Mouse (Mus musculus): Measurements from ENCODE around the gene Camta1. TPM values are rescaled to one million over a fixed set of nuclear protein-coding genes. Genes with fewer than 3 reads are reported as not detected.

Gene Camta1
- polyA plus RNA-seq, 2 experiments = 7.3 to 32.8 TPM

- DNase-seq (ENCODE audit: low read depth in 3 of 3, low spot score in 3 of 3) (peak in 1 of 3 experiments; percentile 6), ATAC-seq (ENCODE audit: insufficient read depth) (no peak)
- Histone ChIP-seq H3K4me1 (replicated peaks; ENCODE audit: control insufficient read depth in 2 of 2, insufficient read depth in 2 of 2, low read length in 1 of 2) (no peaks in the 10 kb centered on the region), H3K27me3 (ENCODE audit: control insufficient read depth, insufficient read depth, low read length) (no peaks in the 10 kb centered on the region), H3K36me3 (replicated peaks; ENCODE audit: control insufficient read depth, insufficient read depth, low read depth) (no peaks in the 10 kb centered on the region), H3K4me2 (ENCODE audit: low read depth) (no peak overlapping the region), H3K27ac (no peak overlapping the region), H3K9me3 (ENCODE audit: control insufficient read depth, low read length) (no peaks in the 10 kb centered on the region), H3K4me3 (ENCODE audit: insufficient read depth in 1 of 2, low read depth in 2 of 2, low read length in 2 of 2) (no peak overlapping the region), H3K9ac (replicated peaks) (no peak overlapping the region)
- TF ChIP-seq EP300 (IDR thresholded peaks at IDR 0.05; ENCODE audit: low read depth) (no peak), CTCF (IDR thresholded peaks at IDR 0.05; ENCODE audit: low read depth) (peak; percentile 89)
- WGBS (ENCODE audit: insufficient replicate concordance) = 33% methylated on average over 23 of the region's 23 CpGs
Observed at GRCm38 (mm10) chr4:151334951-151335742, 526.5 kb downstream of the Camta1 start.

- Histone ChIP-seq H3K4me1 (replicated peaks; ENCODE audit: control insufficient read depth in 2 of 2, insufficient read depth in 2 of 2, low read length in 1 of 2) (no peaks in the 10 kb centered on the region), H3K27me3 (ENCODE audit: control insufficient read depth, insufficient read depth, low read length) (no peaks in the 10 kb centered on the region), H3K4me3 (ENCODE audit: insufficient read depth in 1 of 2, low read depth in 2 of 2, low read length in 2 of 2) (no peak overlapping the region), H3K36me3 (replicated peaks; ENCODE audit: control insufficient read depth, insufficient read depth, low read depth) (no peaks in the 10 kb centered on the region), H3K9ac (replicated peaks) (no peak overlapping the region), H3K4me2 (ENCODE audit: low read depth) (no peak overlapping the region), H3K27ac (no peak overlapping the region), H3K9me3 (ENCODE audit: control insufficient read depth, low read length) (no peaks in the 10 kb centered on the region)
- no peak for ATAC-seq (ENCODE audit: insufficient read depth)
- 71% methylated on average over 19 of the region's 19 CpGs for WGBS (ENCODE audit: insufficient replicate concordance)
- no peak for TF ChIP-seq EP300 (IDR thresholded peaks at IDR 0.05; ENCODE audit: low read depth)
- no peak for TF ChIP-seq CTCF (IDR thresholded peaks at IDR 0.05; ENCODE audit: low read depth)
- DNase-seq (ENCODE audit: low read depth in 3 of 3, low spot score in 3 of 3) = no peak
Observed at GRCm38 (mm10) chr4:151332074-151332849, 529.4 kb downstream of the Camta1 start.

GRCm38 (mm10) chr4:151330983-151331382 is 530.7 kb downstream of the Camta1 start:
- Histone ChIP-seq H3K4me3 (ENCODE audit: insufficient read depth in 1 of 2, low read depth in 2 of 2, low read length in 2 of 2) (no peak overlapping the region), H3K27ac (no peak overlapping the region), H3K9me3 (ENCODE audit: control insufficient read depth, low read length) (no peaks in the 10 kb centered on the region), H3K36me3 (replicated peaks; ENCODE audit: control insufficient read depth, insufficient read depth, low read depth) (no peaks in the 10 kb centered on the region), H3K9ac (replicated peaks) (no peak overlapping the region), H3K4me1 (replicated peaks; ENCODE audit: control insufficient read depth in 2 of 2, insufficient read depth in 2 of 2, low read length in 1 of 2) (no peaks in the 10 kb centered on the region), H3K27me3 (ENCODE audit: control insufficient read depth, insufficient read depth, low read length) (no peaks in the 10 kb centered on the region), H3K4me2 (ENCODE audit: low read depth) (no peak overlapping the region)
- no peak for DNase-seq (ENCODE audit: low read depth in 3 of 3, low spot score in 3 of 3)
- WGBS (ENCODE audit: insufficient replicate concordance) = 41% methylated on average over 8 of the region's 8 CpGs
- TF ChIP-seq EP300 (IDR thresholded peaks at IDR 0.05; ENCODE audit: low read depth) (no peak), CTCF (IDR thresholded peaks at IDR 0.05; ENCODE audit: low read depth) (peak; percentile 54)
- ATAC-seq (ENCODE audit: insufficient read depth) = no peak

GRCm38 (mm10) chr4:151328071-151328470 is 533.6 kb downstream of the Camta1 start:
- Histone ChIP-seq H3K9me3 (ENCODE audit: control insufficient read depth, low read length) (no peaks in the 10 kb centered on the region), H3K27ac (no peak overlapping the region), H3K9ac (replicated peaks) (no peak overlapping the region), H3K4me2 (ENCODE audit: low read depth) (no peak overlapping the region), H3K36me3 (replicated peaks; ENCODE audit: control insufficient read depth, insufficient read depth, low read depth) (no peaks in the 10 kb centered on the region), H3K4me1 (replicated peaks; ENCODE audit: control insufficient read depth in 2 of 2, insufficient read depth in 2 of 2, low read length in 1 of 2) (no peaks in the 10 kb centered on the region), H3K27me3 (ENCODE audit: control insufficient read depth, insufficient read depth, low read length) (no peaks in the 10 kb centered on the region), H3K4me3 (ENCODE audit: insufficient read depth in 1 of 2, low read depth in 2 of 2, low read length in 2 of 2) (no peak overlapping the region)
- TF ChIP-seq CTCF (IDR thresholded peaks at IDR 0.05; ENCODE audit: low read depth) (no peak), EP300 (IDR thresholded peaks at IDR 0.05; ENCODE audit: low read depth) (no peak)
- no peak for ATAC-seq (ENCODE audit: insufficient read depth)
- no peak for DNase-seq (ENCODE audit: low read depth in 3 of 3, low spot score in 3 of 3)
- 49% methylated on average over 6 of the region's 6 CpGs for WGBS (ENCODE audit: insufficient replicate concordance)
